Mouse (Mus musculus): ENCODE results near the gene Gbx2.

DNA sequence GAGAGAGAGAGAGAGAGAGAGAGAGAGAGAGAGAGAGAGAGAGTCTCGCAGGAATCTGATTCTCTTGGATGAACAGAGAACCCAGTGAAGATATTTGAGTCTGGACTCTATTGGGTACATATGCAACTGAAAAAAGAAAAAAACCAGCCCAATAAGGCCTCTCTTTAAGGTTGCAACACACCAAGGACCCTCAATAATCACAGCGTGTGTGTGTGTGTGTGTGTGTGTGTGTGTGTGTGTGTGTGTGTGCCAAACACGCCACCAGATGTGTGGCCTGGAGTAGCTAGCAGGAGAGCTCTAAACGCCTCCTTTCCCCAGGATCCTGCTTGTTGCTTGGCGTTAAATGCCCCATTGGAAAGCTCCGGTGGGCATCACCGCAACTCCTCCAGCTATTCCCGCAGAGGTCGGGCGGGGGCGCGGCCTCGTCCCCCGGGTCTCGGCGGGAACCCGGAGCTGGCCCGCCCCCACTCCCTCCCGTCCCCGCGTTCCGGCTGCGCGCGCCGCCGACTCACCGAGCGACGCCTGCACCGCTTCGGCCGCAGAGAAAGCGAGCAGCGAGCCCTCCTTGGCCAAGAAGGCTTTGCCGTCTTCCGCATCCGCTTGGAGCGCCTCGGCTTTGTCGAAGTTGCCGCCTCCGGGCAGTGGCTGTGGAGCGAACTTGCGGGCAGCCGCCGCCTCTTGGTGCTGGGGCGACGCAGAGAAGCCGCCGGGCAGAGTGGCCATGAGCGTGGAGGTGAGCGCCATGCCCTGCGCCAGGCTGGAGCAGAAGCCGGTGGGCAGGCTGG is 1.1 kb downstream of the Gbx2 start:
- no peak for TF ChIP-seq CTCF (IDR thresholded peaks at IDR 0.05; ENCODE audit: extremely low read depth, insufficient read length, insufficient replicate concordance, low read depth, low read length)
- no peak for TF ChIP-seq POLR2A (IDR thresholded peaks at IDR 0.05; ENCODE audit: low read depth, low read length)
